Comparison of ENCODE assay signal across 16 mouse cellular contexts in genomic region chr14:30595576-30596313, GRCm38 (mm10). TPM values are rescaled to one million over a fixed set of nuclear protein-coding genes. Genes with fewer than 3 reads are reported as not detected.
A peak's percentile ranks its signal among the peaks of the same experiment; 100 is the strongest.
DNase-seq lines count a peak whose midpoint lies in the region; ATAC-seq and TF ChIP-seq lines count a peak whose summit lies in the region.
"Had no signal": no experiment of that assay in that cellular context is flagged by ENCODE, and none has a peak within 500 bp of the region (broad histone marks: within the 10 kb centered on the region; RNA-seq: fewer than 3 reads in every experiment).

No protein-coding gene starts in this region.

- H3K9ac ChIP-seq in stomach, embryonic 16.5 days (ENCODE audit: low read length), result no peak overlapping the region
- H3K9ac ChIP-seq: hindbrain, embryonic 13.5 days; liver, embryonic 13.5 days had no signal

- peak; percentile 58 for DNase-seq in gastrocnemius, adult 2 months
- no peak for DNase-seq in gastrocnemius, postnatal 36 days
- peak; percentile 50 to 54 for DNase-seq in right cerebral cortex, postnatal 10 days (ENCODE audit: low spot score in 2 of 2)
- DNase-seq in right cerebral cortex, postnatal 14 days, result no peak
- peak; percentile 84 for DNase-seq in adrenal gland, postnatal 10 days
- no peak for DNase-seq in testis, postnatal 10 days (ENCODE audit: low spot score)
- no peak for DNase-seq in limb, embryonic 10.5 days (ENCODE audit: low spot score)
- DNase-seq: cerebellum, adult 9-11 months; heart, adult 2 months; kidney, adult 9 months; liver, embryonic 13.5 days; midbrain, embryonic 14.5 days; thymus, adult 18-20 months had no signal

- H3K9me3 ChIP-seq in stomach, embryonic 16.5 days (replicated peaks; ENCODE audit: control insufficient read depth, low read length), result no peaks in the 10 kb centered on the region
- H3K9me3 ChIP-seq in limb, embryonic 10.5 days (replicated peaks), result no peaks in the 10 kb centered on the region
- H3K9me3 ChIP-seq: hindbrain, embryonic 13.5 days; liver, embryonic 13.5 days had no signal

- intact Hi-C loops in gastrocnemius, adult 2 months (cut with DNase I), result no loop called here
- intact Hi-C loops in gastrocnemius, postnatal 36 days (cut with DNase I), result no loop called here

- WGBS in stomach, embryonic 16.5 days, result 87% methylated on average over 8 of the region's 8 CpGs
- 87% methylated on average over 8 of the region's 8 CpGs for WGBS in limb, embryonic 10.5 days

- peaks cover 23% of the 10 kb centered on the region for H3K4me1 ChIP-seq in stomach, embryonic 16.5 days (ENCODE audit: control insufficient read depth, insufficient read depth, low read length)
- peaks cover 32% of the 10 kb centered on the region for H3K4me1 ChIP-seq in limb, embryonic 10.5 days

- peak overlapping the region; percentile 72 for H3K27ac ChIP-seq in gastrocnemius, adult 2 months
- H3K27ac ChIP-seq in stomach, embryonic 16.5 days (ENCODE audit: low read length), result peak overlapping the region; percentile 2; the same call in 1 of the 2 replicates
- H3K27ac ChIP-seq in limb, embryonic 10.5 days, result no peak overlapping the region
- H3K27ac ChIP-seq: hindbrain, embryonic 13.5 days; liver, embryonic 13.5 days had no signal

- no peaks in the 10 kb centered on the region for H3K27me3 ChIP-seq in stomach, embryonic 16.5 days (ENCODE audit: control insufficient read depth, insufficient read depth, low read length)
- H3K27me3 ChIP-seq in limb, embryonic 10.5 days (ENCODE audit: low read depth, poor library complexity, severe bottlenecking), result no peaks in the 10 kb centered on the region
- H3K27me3 ChIP-seq: liver, embryonic 13.5 days had no signal

- ATAC-seq in stomach, embryonic 16.5 days (ENCODE audit: insufficient read depth, low FRiP score), result no peak
- ATAC-seq: forebrain, embryonic 14.5 days had no signal

- no peak overlapping the region for H3K4me3 ChIP-seq in gastrocnemius, adult 2 months
- no peak overlapping the region for H3K4me3 ChIP-seq in stomach, embryonic 16.5 days (replicated peaks; ENCODE audit: low read length)
- no peak overlapping the region for H3K4me3 ChIP-seq in limb, embryonic 10.5 days
- H3K4me3 ChIP-seq: heart, adult 2 months; hindbrain, embryonic 13.5 days; liver, embryonic 13.5 days had no signal

- peaks cover 3% of the 10 kb centered on the region; the same call in 1 of the 2 replicates for H3K36me3 ChIP-seq in stomach, embryonic 16.5 days (ENCODE audit: control insufficient read depth, insufficient read depth, low read length)
- H3K36me3 ChIP-seq in limb, embryonic 10.5 days, result peaks cover 45% of the 10 kb centered on the region

- no peak for TF ChIP-seq CTCF in gastrocnemius, adult 2 months (IDR thresholded peaks at IDR 0.05)

- no peak overlapping the region for H3K4me2 ChIP-seq in stomach, embryonic 16.5 days (ENCODE audit: low read depth, low read length)
- H3K4me2 ChIP-seq: hindbrain, embryonic 13.5 days; liver, embryonic 13.5 days had no signal

RNA-seq across cellular contexts. Expression of gene Prkcd, which starts 30.3 kb away (rescaled TPM):
- total RNA-seq in gastrocnemius, adult 2 months (2021), result 10 to 100 TPM in 1 of 2 experiments, 1 to 10 TPM in 1; 5.6 to 14.8 TPM
- 10 to 100 TPM in 1 of 2 experiments, 1 to 10 TPM in 1; 6.6 to 11.7 TPM for total RNA-seq in gastrocnemius, postnatal 36 days (2021)
- total RNA-seq in adrenal gland, postnatal 10 days (2021), result 100 to 1,000 TPM in 1 of 2 experiments, 10 to 100 TPM in 1; 80.9 to 129 TPM
- polyA plus RNA-seq in stomach, embryonic 16.5 days (2015; fragmentation: Nextera tagmentation; extraction: Ambion mirVana), result 54.8 and 56.5 TPM in 2 replicates
- 26.0 and 36.8 TPM in 2 replicates for polyA plus RNA-seq in limb, embryonic 10.5 days (2016; fragmentation: Nextera tagmentation; extraction: Ambion mirVana)

RNA-seq across cellular contexts. Expression of gene Tkt, which starts 47.6 kb away (rescaled TPM):
- total RNA-seq in gastrocnemius, adult 2 months (2021), result 10 to 100 TPM in 1 of 2 experiments, 1 to 10 TPM in 1; 8.0 to 15.0 TPM
- total RNA-seq in gastrocnemius, postnatal 36 days (2021), result 10 to 100 TPM in 1 of 2 experiments, 1 to 10 TPM in 1; 9.6 to 13.1 TPM
- total RNA-seq in adrenal gland, postnatal 10 days (2021), result 100 to 1,000 TPM; 790 to 884 TPM
- 292 and 307 TPM in 2 replicates for polyA plus RNA-seq in stomach, embryonic 16.5 days (2015; fragmentation: Nextera tagmentation; extraction: Ambion mirVana)
- polyA plus RNA-seq in limb, embryonic 10.5 days (2016; fragmentation: Nextera tagmentation; extraction: Ambion mirVana), result 312 and 340 TPM in 2 replicates

RNA-seq across cellular contexts. Expression of gene Rft1, which starts 58.4 kb away (rescaled TPM):
- total RNA-seq in gastrocnemius, adult 2 months (2021), result 1 to 10 TPM; 4.9 to 5.5 TPM
- total RNA-seq in gastrocnemius, postnatal 36 days (2021), result 1 to 10 TPM; 3.8 to 4.3 TPM
- 10 to 100 TPM; 21.2 to 24.2 TPM for total RNA-seq in adrenal gland, postnatal 10 days (2021)
- polyA plus RNA-seq in stomach, embryonic 16.5 days (2015; fragmentation: Nextera tagmentation; extraction: Ambion mirVana), result 15.6 and 17.7 TPM in 2 replicates
- 16.6 and 19.3 TPM in 2 replicates for polyA plus RNA-seq in limb, embryonic 10.5 days (2016; fragmentation: Nextera tagmentation; extraction: Ambion mirVana)

Comparison
In these comparisons a context has a peak if more than half of its experiments do, and no peak if none do; other contexts are left out.
1. DNase-seq: peak in gastrocnemius, adult 2 months (single experiment), right cerebral cortex, postnatal 10 days (2 of 2) and adrenal gland, postnatal 10 days (single experiment); none in gastrocnemius, postnatal 36 days (0 of 2), right cerebral cortex, postnatal 14 days (single experiment), testis, postnatal 10 days (single experiment) and limb, embryonic 10.5 days (single experiment).
2. RNA of gene Prkcd, which starts 30.3 kb away (total RNA-seq): 80.9 to 129 TPM in adrenal gland, postnatal 10 days; 5.6 to 14.8 TPM in gastrocnemius, adult 2 months and 6.6 to 11.7 TPM in gastrocnemius, postnatal 36 days; every median in the first group is over 4 times any median in the second.
3. RNA of gene Tkt, which starts 47.6 kb away (total RNA-seq): 790 to 884 TPM in adrenal gland, postnatal 10 days; 8.0 to 15.0 TPM in gastrocnemius, adult 2 months and 9.6 to 13.1 TPM in gastrocnemius, postnatal 36 days; every median in the first group is over 10 times any median in the second.